ENCODE assay signal across 9 mouse cellular contexts in the genomic region with DNA sequence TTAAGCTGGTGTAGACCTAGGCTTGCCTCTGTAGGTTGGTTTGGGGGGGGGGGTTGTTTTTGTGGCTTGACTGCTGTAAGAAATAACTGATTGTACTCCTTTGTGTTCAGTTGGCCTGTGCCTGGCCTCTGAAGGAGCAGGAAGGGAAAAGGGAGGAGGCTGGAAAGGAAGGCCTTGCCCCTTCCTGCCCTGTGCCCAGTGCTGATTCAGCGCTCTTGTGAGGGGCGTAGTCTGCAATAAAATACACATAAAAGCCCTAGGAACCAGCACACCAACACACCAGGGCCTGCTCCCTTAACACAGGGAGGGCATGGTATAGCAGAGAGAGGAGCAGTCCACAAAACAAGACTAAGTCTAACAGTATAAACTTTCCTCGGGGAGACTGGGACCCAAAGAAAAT. TPM values are rescaled to one million over a fixed set of nuclear protein-coding genes. Genes with fewer than 3 reads are reported as not detected.
DNase-seq lines count a peak whose midpoint lies in the region; ATAC-seq lines count a peak whose summit lies in the region.
"Had no signal": no experiment of that assay in that cellular context is flagged by ENCODE, and none has a peak within 500 bp of the region (broad histone marks: within the 10 kb centered on the region; RNA-seq: fewer than 3 reads in every experiment).

No protein-coding gene starts in this region.

- no peak overlapping the region for H3K9ac ChIP-seq in liver, embryonic 12.5 days
- no peak overlapping the region for H3K9ac ChIP-seq in intestine, embryonic 16.5 days (ENCODE audit: low read depth, low read length)
- H3K9ac ChIP-seq in limb, embryonic 15.5 days: no peak overlapping the region
- H3K9ac ChIP-seq in stomach, embryonic 16.5 days (ENCODE audit: low read length): no peak overlapping the region
- H3K9ac ChIP-seq: midbrain, embryonic 13.5 days had no signal

- no peaks in the 10 kb centered on the region for H3K36me3 ChIP-seq in liver, embryonic 12.5 days
- no peaks in the 10 kb centered on the region for H3K36me3 ChIP-seq in intestine, embryonic 16.5 days (ENCODE audit: control insufficient read depth, insufficient read depth, low read length)
- H3K36me3 ChIP-seq in limb, embryonic 15.5 days: no peaks in the 10 kb centered on the region
- no peaks in the 10 kb centered on the region for H3K36me3 ChIP-seq in stomach, embryonic 16.5 days (ENCODE audit: control insufficient read depth, insufficient read depth, low read length)

- no peak overlapping the region for H3K27ac ChIP-seq in liver, embryonic 12.5 days
- no peak overlapping the region for H3K27ac ChIP-seq in intestine, embryonic 16.5 days (ENCODE audit: low read length)
- H3K27ac ChIP-seq in limb, embryonic 15.5 days: no peak overlapping the region
- H3K27ac ChIP-seq in stomach, embryonic 16.5 days (ENCODE audit: low read length): no peak overlapping the region
- H3K27ac ChIP-seq: midbrain, embryonic 13.5 days had no signal

- H3K4me2 ChIP-seq in liver, embryonic 12.5 days: no peak overlapping the region
- H3K4me2 ChIP-seq in intestine, embryonic 16.5 days (ENCODE audit: low read depth, low read length): no peak overlapping the region
- no peak overlapping the region for H3K4me2 ChIP-seq in limb, embryonic 15.5 days
- no peak overlapping the region for H3K4me2 ChIP-seq in stomach, embryonic 16.5 days (ENCODE audit: low read depth, low read length)
- H3K4me2 ChIP-seq: midbrain, embryonic 13.5 days had no signal

- no peaks in the 10 kb centered on the region for H3K4me1 ChIP-seq in liver, embryonic 12.5 days
- H3K4me1 ChIP-seq in intestine, embryonic 16.5 days (ENCODE audit: control insufficient read depth, insufficient read depth, low read length): 0 out of 2 replicates have a peak, but pooled peaks cover 4% of the 10 kb centered on the region
- H3K4me1 ChIP-seq in limb, embryonic 15.5 days: no peaks in the 10 kb centered on the region
- H3K4me1 ChIP-seq in stomach, embryonic 16.5 days (ENCODE audit: control insufficient read depth, insufficient read depth, low read length): no peaks in the 10 kb centered on the region

- H3K9me3 ChIP-seq in liver, embryonic 12.5 days (replicated peaks): no peaks in the 10 kb centered on the region
- no peaks in the 10 kb centered on the region for H3K9me3 ChIP-seq in intestine, embryonic 16.5 days (ENCODE audit: control insufficient read depth, low read length)
- H3K9me3 ChIP-seq in limb, embryonic 15.5 days: no peaks in the 10 kb centered on the region
- no peaks in the 10 kb centered on the region for H3K9me3 ChIP-seq in stomach, embryonic 16.5 days (replicated peaks; ENCODE audit: control insufficient read depth, low read length)
- H3K9me3 ChIP-seq: midbrain, embryonic 13.5 days had no signal

- 53% methylated on average over 3 of the region's 3 CpGs for WGBS in liver, embryonic 12.5 days (ENCODE audit: insufficient replicate concordance)
- WGBS in intestine, embryonic 16.5 days: 53% methylated on average over 3 of the region's 3 CpGs
- 39% methylated on average over 3 of the region's 3 CpGs for WGBS in limb, embryonic 15.5 days
- 63% methylated on average over 3 of the region's 3 CpGs for WGBS in stomach, embryonic 16.5 days

- ATAC-seq in liver, embryonic 12.5 days: no peak; the same call in 1 of the 2 replicates
- ATAC-seq in intestine, embryonic 16.5 days: peak; percentile 80
- 0 out of 2 replicates have a peak, but pooled peaks have one; percentile 11 for ATAC-seq in limb, embryonic 15.5 days (ENCODE audit: insufficient number of reproducible peaks, low FRiP score, low TSS enrichment, low read depth)
- peak; percentile 48; the same call in 1 of the 2 replicates for ATAC-seq in stomach, embryonic 16.5 days (ENCODE audit: insufficient read depth, low FRiP score)
- ATAC-seq: midbrain, embryonic 13.5 days had no signal

- H3K27me3 ChIP-seq in liver, embryonic 12.5 days (replicated peaks): no peaks in the 10 kb centered on the region
- no peaks in the 10 kb centered on the region for H3K27me3 ChIP-seq in intestine, embryonic 16.5 days (replicated peaks; ENCODE audit: control insufficient read depth, insufficient read depth, low read length)
- no peaks in the 10 kb centered on the region for H3K27me3 ChIP-seq in limb, embryonic 15.5 days
- no peaks in the 10 kb centered on the region for H3K27me3 ChIP-seq in stomach, embryonic 16.5 days (ENCODE audit: control insufficient read depth, insufficient read depth, low read length)

- DNase-seq in liver: peak; percentile 11
- DNase-seq in frontal cortex, postnatal 10 days (ENCODE audit: low spot score in 2 of 2): no peak
- no peak for DNase-seq in right cerebral cortex, postnatal 36 days (ENCODE audit: low spot score in 2 of 2)
- no peak for DNase-seq in frontal cortex, postnatal 36 days (ENCODE audit: low spot score in 2 of 2)

- no peak overlapping the region for H3K4me3 ChIP-seq in liver, embryonic 12.5 days
- no peak overlapping the region for H3K4me3 ChIP-seq in intestine, embryonic 16.5 days (ENCODE audit: low read length)
- no peak overlapping the region for H3K4me3 ChIP-seq in limb, embryonic 15.5 days
- H3K4me3 ChIP-seq in stomach, embryonic 16.5 days (replicated peaks; ENCODE audit: low read length): no peak overlapping the region
- H3K4me3 ChIP-seq: midbrain, embryonic 13.5 days had no signal

RNA-seq across cellular contexts. Expression of gene Cdca7l, which starts 40.8 kb away (rescaled TPM):
- polyA plus RNA-seq in liver, embryonic 12.5 days (2016; fragmentation: Nextera tagmentation; extraction: Ambion mirVana): 34.8 and 35.2 TPM in 2 replicates
- polyA plus RNA-seq in intestine, embryonic 16.5 days (2015; fragmentation: Nextera tagmentation; extraction: Ambion mirVana): 31.9 and 33.0 TPM in 2 replicates
- polyA plus RNA-seq in limb, embryonic 15.5 days (2015; fragmentation: Nextera tagmentation; extraction: Ambion mirVana): 39.8 and 41.5 TPM in 2 replicates
- polyA plus RNA-seq in stomach, embryonic 16.5 days (2015; fragmentation: Nextera tagmentation; extraction: Ambion mirVana): 41.1 and 41.6 TPM in 2 replicates
